Mouse (Mus musculus) B cell, adult (primary cell): Measurements from ENCODE around the gene Szrd1. TPM values are rescaled to one million over a fixed set of nuclear protein-coding genes. Genes with fewer than 3 reads are reported as not detected.

Experiments used
- total RNA-seq: library from RNA; stranded (reverse); gene quantifications from 4 replicates; pipeline ENCODE4 v1.2.4, GENCODE M21; 2023; ENCODE audit not compliant: inconsistent age

The Szrd1 gene
- total RNA-seq: 125 to 154 TPM (median 139 TPM) in 4 replicates

GRCm38 (mm10) chr4:141139116-141139970 is at the start of gene Szrd1:
Szrd1 (minus strand) TSS chr4:141139775.

GRCm38 (mm10) chr4:141147112-141148008 is 7.8 kb upstream of the Szrd1 start, which contains the start of gene Fbxo42:
Fbxo42 (plus strand) TSS chr4:141147913.

GRCm38 (mm10) chr4:141088033-141088432 is 51.5 kb downstream of the Szrd1 start, which contains the start of gene Spata21:
Spata21 (plus strand) TSS chr4:141088333.

GRCm38 (mm10) chr4:141077681-141078509 is 61.7 kb downstream of the Szrd1 start, which contains the start of gene Necap2:
Necap2 (minus strand) TSS chr4:141078357.

Other genes with a start within 250 kb of the Szrd1 start
- 10.0 to 12.8 TPM (median 12.1 TPM) in 4 replicates for gene Padi2, start 233.4 kb downstream of the Szrd1 start, total RNA-seq
- gene Sdhb, start 178.6 kb downstream of the Szrd1 start, total RNA-seq: 73.7 to 93.5 TPM (median 79.1 TPM) in 4 replicates
- gene Atp13a2, start 152.9 kb downstream of the Szrd1 start, total RNA-seq: 83.0 to 98.0 TPM (median 89.9 TPM) in 4 replicates
- gene Mfap2, start 129.4 kb downstream of the Szrd1 start, total RNA-seq: not detected in 4 replicates
- gene Crocc, start 79.2 kb downstream of the Szrd1 start, total RNA-seq: 14.6 to 19.6 TPM (median 17.0 TPM) in 4 replicates
- 76.1 to 93.7 TPM (median 82.3 TPM) in 4 replicates for gene Necap2, start 61.4 kb downstream of the Szrd1 start, total RNA-seq
- gene Spata21, start 51.4 kb downstream of the Szrd1 start, total RNA-seq: not detected in 4 replicates
- gene Fbxo42, start 8.1 kb upstream of the Szrd1 start, total RNA-seq: 18.9 to 20.8 TPM (median 20.3 TPM) in 4 replicates
- gene Rsg1, start 74.2 kb upstream of the Szrd1 start, total RNA-seq: 2.2 to 4.0 TPM (median 3.0 TPM) in 4 replicates
- gene Arhgef19, start 99.7 kb upstream of the Szrd1 start, total RNA-seq: not detected in 4 replicates
- 16.7 to 29.6 TPM (median 21.9 TPM) in 4 replicates for gene Epha2, start 161.5 kb upstream of the Szrd1 start, total RNA-seq
- not detected in 4 replicates for gene Fam131c, start 228.4 kb upstream of the Szrd1 start, total RNA-seq